Mouse (Mus musculus) gastrocnemius, adult 18-20 months (tissue): ENCODE results near the gene Shoc2. TPM values are rescaled to one million over a fixed set of nuclear protein-coding genes. Genes with fewer than 3 reads are reported as not detected.

Experiments used
- DNase-seq: peaks from one replicate; pipeline ENCODE4 v3.0.0; 2021; ENCODE audit warnings: low spot score
- total RNA-seq, 2 experiments: library from RNA; stranded (reverse); gene quantifications; 2 replicates each; pipeline ENCODE4 v1.2.3; 2021

The Shoc2 gene
- total RNA-seq, 2 experiments from 2014 or later: 21.9 to 26.0 TPM

GRCm38 (mm10) chr19:54015503-54015902, 71.4 kb downstream of the Shoc2 start:
- no peak for DNase-seq

- DNase-seq: no peak
These were observed 91.0 kb downstream of the Shoc2 start for GRCm38 (mm10) chr19:54035100-54035499.

- no peak for DNase-seq
These were observed 95.3 kb downstream of the Shoc2 start for GRCm38 (mm10) chr19:54039441-54039840.

- DNase-seq: no peak
These were observed 96.4 kb downstream of the Shoc2 start for GRCm38 (mm10) chr19:54040356-54041028.

- DNase-seq: no peak
These were observed 96.9 kb downstream of the Shoc2 start for GRCm38 (mm10) chr19:54041029-54041367.

- no peak for DNase-seq
These were observed 99.7 kb downstream of the Shoc2 start, which contains the start of gene Adra2a for GRCm38 (mm10) chr19:54043851-54044250. TSS of gene Adra2a (plus strand) at chr19:54044151.

- peak; percentile 34 for DNase-seq
These were observed 100.6 kb downstream of the Shoc2 start for GRCm38 (mm10) chr19:54044507-54045371.

GRCm38 (mm10) chr19:54045412-54045811, 101.3 kb downstream of the Shoc2 start:
- DNase-seq: no peak

GRCm38 (mm10) chr19:54045931-54046683, 102.0 kb downstream of the Shoc2 start:
- no peak for DNase-seq

- no peak for DNase-seq
These were observed 102.6 kb downstream of the Shoc2 start for GRCm38 (mm10) chr19:54046684-54047070.

GRCm38 (mm10) chr19:54047386-54048050, 103.4 kb downstream of the Shoc2 start:
- no peak for DNase-seq

GRCm38 (mm10) chr19:54048161-54048885, 104.2 kb downstream of the Shoc2 start:
- no peak for DNase-seq

GRCm38 (mm10) chr19:54051651-54052050, 107.5 kb downstream of the Shoc2 start:
- DNase-seq: peak; percentile 73

- no peak for DNase-seq
These were observed 111.7 kb downstream of the Shoc2 start for GRCm38 (mm10) chr19:54055845-54056244.

- DNase-seq: no peak
These were observed 124.3 kb downstream of the Shoc2 start for GRCm38 (mm10) chr19:54068447-54068846.

- no peak for DNase-seq
These were observed 126.4 kb downstream of the Shoc2 start for GRCm38 (mm10) chr19:54070521-54070920.

- no peak for DNase-seq
These were observed 128.2 kb downstream of the Shoc2 start for GRCm38 (mm10) chr19:54072233-54072800.

- no peak for DNase-seq
These were observed 132.6 kb downstream of the Shoc2 start for GRCm38 (mm10) chr19:54076362-54077349.

GRCm38 (mm10) chr19:54081303-54081702, 137.2 kb downstream of the Shoc2 start:
- DNase-seq: no peak
